Comparison of ENCODE assay signal across 9 mouse cellular contexts in genomic region chr13:74025151-74026081, GRCm38 (mm10). TPM values are rescaled to one million over a fixed set of nuclear protein-coding genes. Genes with fewer than 3 reads are reported as not detected.
A peak's percentile ranks its signal among the peaks of the same experiment; 100 is the strongest.
DNase-seq lines count a peak whose midpoint lies in the region; ATAC-seq and TF ChIP-seq lines count a peak whose summit lies in the region.
"Had no signal": no experiment of that assay in that cellular context is flagged by ENCODE, and none has a peak within 500 bp of the region (broad histone marks: within the 10 kb centered on the region; RNA-seq: fewer than 3 reads in every experiment).

No protein-coding gene starts in this region.

- 22% methylated on average over 4 of the region's 4 CpGs for WGBS in liver, adult 2 months
- 71% methylated on average over 4 of the region's 4 CpGs for WGBS in liver, embryonic 11.5 days
- 69% methylated on average over 4 of the region's 4 CpGs for WGBS in midbrain, embryonic 15.5 days

- DNase-seq in liver, adult 2 months (ENCODE audit: extremely low read depth, low read depth, low spot score): peak; percentile 96
- no peak for DNase-seq in liver, embryonic 11.5 days (ENCODE audit: low spot score)
- peak; percentile 89 for DNase-seq in adipocyte (ENCODE audit: low spot score)
- peak; percentile 30 for DNase-seq in forelimb bud, embryonic 11.5 days (ENCODE audit: low read depth, low spot score)
- peak; percentile 36 to 54 for DNase-seq in kidney, adult 8-10 months
- DNase-seq in spleen, adult 12 weeks (ENCODE audit: low spot score): no peak

- H3K4me2 ChIP-seq in liver, embryonic 11.5 days: no peak overlapping the region
- H3K4me2 ChIP-seq in midbrain, embryonic 15.5 days: no peak overlapping the region

- no peak for TF ChIP-seq CTCF in liver, adult 2 months (IDR thresholded peaks at IDR 0.05; ENCODE audit: low read depth, low read length)

- H3K4me1 ChIP-seq in liver, adult 2 months (ENCODE audit: control insufficient read depth, insufficient read depth, low read length): peaks cover 30% of the 10 kb centered on the region
- H3K4me1 ChIP-seq in liver, embryonic 11.5 days (replicated peaks; ENCODE audit: control insufficient read depth, insufficient read depth, low read length): no peaks in the 10 kb centered on the region
- peaks cover 3% of the 10 kb centered on the region for H3K4me1 ChIP-seq in midbrain, embryonic 15.5 days

- H3K9ac ChIP-seq in liver, adult 2 months (ENCODE audit: low read depth, low read length): no peak overlapping the region
- H3K9ac ChIP-seq in liver, embryonic 11.5 days (ENCODE audit: low read depth, low read length): no peak overlapping the region
- H3K9ac ChIP-seq in midbrain, embryonic 15.5 days: no peak overlapping the region

- H3K27ac ChIP-seq in liver, adult 2 months (replicated peaks; ENCODE audit: insufficient read depth, low read depth, low read length): peak overlapping the region; percentile 85
- no peak overlapping the region for H3K27ac ChIP-seq in liver, embryonic 11.5 days (ENCODE audit: low read depth, low read length)
- no peak overlapping the region for H3K27ac ChIP-seq in midbrain, embryonic 15.5 days

- no peak overlapping the region for H3K4me3 ChIP-seq in liver, adult 2 months (ENCODE audit: insufficient read depth, low read depth, low read length)
- H3K4me3 ChIP-seq in liver, embryonic 11.5 days (ENCODE audit: low read depth, low read length): no peak overlapping the region
- no peak overlapping the region for H3K4me3 ChIP-seq in midbrain, embryonic 15.5 days
- H3K4me3 ChIP-seq: megakaryocyte, embryonic 14.5 days had no signal

- H3K9me3 ChIP-seq in liver, embryonic 11.5 days (ENCODE audit: control insufficient read depth, low read length): no peaks in the 10 kb centered on the region
- no peaks in the 10 kb centered on the region for H3K9me3 ChIP-seq in midbrain, embryonic 15.5 days
- H3K9me3 ChIP-seq: megakaryocyte, embryonic 14.5 days had no signal

- no peak for ATAC-seq in liver, embryonic 11.5 days (replicated peaks; ENCODE audit: low FRiP score)
- ATAC-seq in midbrain, embryonic 15.5 days (replicated peaks): 0 out of 2 replicates have a peak, but pooled peaks have one; percentile 21
- ATAC-seq in activated CD4-positive, CD25-positive, alpha-beta regulatory T cell, adult 4 months: no peak

- no peaks in the 10 kb centered on the region for H3K36me3 ChIP-seq in liver, adult 2 months (ENCODE audit: control insufficient read depth, insufficient read depth, low read length)
- no peaks in the 10 kb centered on the region for H3K36me3 ChIP-seq in liver, embryonic 11.5 days (ENCODE audit: control insufficient read depth, insufficient read depth, low read length)
- H3K36me3 ChIP-seq in midbrain, embryonic 15.5 days (replicated peaks): no peaks in the 10 kb centered on the region

- H3K27me3 ChIP-seq in liver, adult 2 months (ENCODE audit: control insufficient read depth, insufficient read depth, low read length): no peaks in the 10 kb centered on the region
- H3K27me3 ChIP-seq in liver, embryonic 11.5 days (replicated peaks; ENCODE audit: control insufficient read depth, insufficient read depth, low read length): no peaks in the 10 kb centered on the region
- H3K27me3 ChIP-seq in midbrain, embryonic 15.5 days (replicated peaks): no peaks in the 10 kb centered on the region

- TF ChIP-seq POLR2A in liver, adult 2 months (IDR thresholded peaks at IDR 0.05; ENCODE audit: extremely low read depth, insufficient read depth, low read length): no peak

- H3K79me2 ChIP-seq in liver, adult 2 months (ENCODE audit: control insufficient read depth, insufficient read depth, low read length): peaks cover 3% of the 10 kb centered on the region; the same call in 1 of the 2 replicates

RNA-seq across cellular contexts. Expression of gene Tppp, which starts 16.2 kb away (rescaled TPM):
- total RNA-seq in liver, adult 2 months (2014; rRNA removed): 7.9 and 9.8 TPM in 2 replicates
- 2.7 and 2.9 TPM in 2 replicates for polyA plus RNA-seq in liver, adult 2 months (2012; rRNA removed)
- 0.14 and 0.32 TPM in 2 replicates for polyA plus RNA-seq in liver, embryonic 11.5 days (2014; fragmentation: Nextera tagmentation; extraction: Ambion mirVana)
- 11.1 and 12.2 TPM in 2 replicates for polyA plus RNA-seq in midbrain, embryonic 15.5 days (2015; fragmentation: Nextera tagmentation; extraction: Ambion mirVana)
- polyA plus RNA-seq in activated CD4-positive, CD25-positive, alpha-beta regulatory T cell, adult 4 months (2017; shearing (Covaris generic)): under 1 TPM; 0.24 to 0.73 TPM

RNA-seq across cellular contexts. Expression of gene Cep72, which starts 36.7 kb away (rescaled TPM):
- total RNA-seq in liver, adult 2 months (2014; rRNA removed): 0.46 and 0.60 TPM in 2 replicates
- 0.37 and 1.2 TPM in 2 replicates for polyA plus RNA-seq in liver, adult 2 months (2012; rRNA removed)
- 17.1 and 17.6 TPM in 2 replicates for polyA plus RNA-seq in liver, embryonic 11.5 days (2014; fragmentation: Nextera tagmentation; extraction: Ambion mirVana)
- polyA plus RNA-seq in midbrain, embryonic 15.5 days (2015; fragmentation: Nextera tagmentation; extraction: Ambion mirVana): 7.6 and 9.0 TPM in 2 replicates
- polyA plus RNA-seq in activated CD4-positive, CD25-positive, alpha-beta regulatory T cell, adult 4 months (2017; shearing (Covaris generic)): 1 to 10 TPM; 5.0 to 9.5 TPM

Comparison
In these comparisons a context has a peak if more than half of its experiments do, and no peak if none do; other contexts are left out.
1. DNase-seq: peak in liver, adult 2 months (single experiment), adipocyte (single experiment), forelimb bud, embryonic 11.5 days (single experiment) and kidney, adult 8-10 months (2 of 2); none in liver, embryonic 11.5 days (single experiment) and spleen, adult 12 weeks (single experiment).